Comparison of ENCODE assay signal across 21 mouse cellular contexts in genomic region chr11:34769396-34769795, GRCm38 (mm10). TPM values are rescaled to one million over a fixed set of nuclear protein-coding genes. Genes with fewer than 3 reads are reported as not detected.
A peak's percentile ranks its signal among the peaks of the same experiment; 100 is the strongest.
DNase-seq lines count a peak whose midpoint lies in the region; ATAC-seq and TF ChIP-seq lines count a peak whose summit lies in the region.
"Had no signal": no experiment of that assay in that cellular context is flagged by ENCODE, and none has a peak within 500 bp of the region (broad histone marks: within the 10 kb centered on the region; RNA-seq: fewer than 3 reads in every experiment).

No protein-coding gene starts in this region.

- H3K9ac ChIP-seq in hindbrain, postnatal 0 days (replicated peaks; ENCODE audit: low read length): no peak overlapping the region
- H3K9ac ChIP-seq: forebrain, embryonic 15.5 days; hindbrain, embryonic 13.5 days; limb, embryonic 15.5 days; liver, embryonic 15.5 days had no signal

- TF ChIP-seq CTCF in hindbrain, postnatal 0 days (IDR thresholded peaks at IDR 0.05; ENCODE audit: low read depth): no peak

- H3K36me3 ChIP-seq in hindbrain, embryonic 10.5 days: no peaks in the 10 kb centered on the region
- no peaks in the 10 kb centered on the region for H3K36me3 ChIP-seq in hindbrain, postnatal 0 days (ENCODE audit: insufficient read depth, low read length)
- peaks cover 4% of the 10 kb centered on the region; the same call in 1 of the 2 replicates for H3K36me3 ChIP-seq in macrophage (ENCODE audit: inconsistent target)
- H3K36me3 ChIP-seq: forebrain, embryonic 15.5 days; hindbrain, embryonic 13.5 days; limb, embryonic 15.5 days; liver, embryonic 15.5 days had no signal

- no peak overlapping the region for H3K4me3 ChIP-seq in hindbrain, embryonic 10.5 days
- H3K4me3 ChIP-seq in hindbrain, postnatal 0 days (ENCODE audit: low read length): no peak overlapping the region
- H3K4me3 ChIP-seq in macrophage (ENCODE audit: inconsistent target): no peak overlapping the region
- H3K4me3 ChIP-seq: forebrain, embryonic 15.5 days; hindbrain, embryonic 13.5 days; limb, embryonic 15.5 days; liver, embryonic 15.5 days; megakaryocyte, embryonic 14.5 days; myocyte had no signal

- no peak overlapping the region for H3K4me2 ChIP-seq in hindbrain, postnatal 0 days (ENCODE audit: low read depth, low read length)
- H3K4me2 ChIP-seq: forebrain, embryonic 15.5 days; hindbrain, embryonic 13.5 days; limb, embryonic 15.5 days; liver, embryonic 15.5 days had no signal

- no peak for DNase-seq in hindbrain, embryonic 10.5 days (ENCODE audit: low spot score)
- DNase-seq in hindbrain, postnatal 0 days (ENCODE audit: low spot score): no peak
- peak; percentile 31 to 49 for DNase-seq in thymus, postnatal 36 days
- DNase-seq in lung, adult 18-20 months: no peak
- no peak for DNase-seq in adipocyte (ENCODE audit: low spot score)
- DNase-seq in layer of hippocampus, adult 9-10 months (ENCODE audit: low spot score): no peak
- DNase-seq: adrenal gland, postnatal 25 days; B cell, adult 2 months; gastrocnemius, postnatal 14 days; kidney, postnatal 36 days; midbrain, embryonic 14.5 days had no signal

- H3K27me3 ChIP-seq in hindbrain, embryonic 10.5 days (ENCODE audit: insufficient read depth, poor library complexity, severe bottlenecking): no peaks in the 10 kb centered on the region; the same call in 1 of the 2 replicates
- no peaks in the 10 kb centered on the region for H3K27me3 ChIP-seq in hindbrain, postnatal 0 days (ENCODE audit: insufficient read depth, low read length)
- H3K27me3 ChIP-seq: forebrain, embryonic 15.5 days; hindbrain, embryonic 13.5 days; limb, embryonic 15.5 days; liver, embryonic 15.5 days had no signal

- peaks cover 6% of the 10 kb centered on the region; the same call in 1 of the 2 replicates for H3K9me3 ChIP-seq in hindbrain, embryonic 10.5 days
- H3K9me3 ChIP-seq in hindbrain, postnatal 0 days (ENCODE audit: low read length): no peaks in the 10 kb centered on the region
- H3K9me3 ChIP-seq: forebrain, embryonic 15.5 days; hindbrain, embryonic 13.5 days; limb, embryonic 15.5 days; liver, embryonic 15.5 days had no signal

- 0 out of 2 replicates have a peak overlapping the region, but pooled peaks have one; percentile 1 for H3K27ac ChIP-seq in hindbrain, embryonic 10.5 days
- H3K27ac ChIP-seq in hindbrain, postnatal 0 days: no peak overlapping the region
- H3K27ac ChIP-seq in macrophage: peak overlapping the region; percentile 12; the same call in 1 of the 2 replicates
- H3K27ac ChIP-seq: forebrain, embryonic 15.5 days; hindbrain, embryonic 13.5 days; limb, embryonic 15.5 days; liver, embryonic 15.5 days had no signal

- ATAC-seq in hindbrain, postnatal 0 days: no peak
- ATAC-seq in activated CD4-positive, CD25-positive, alpha-beta regulatory T cell, adult 4 months: peak; percentile 17
- ATAC-seq: forebrain, embryonic 15.5 days; intestine, embryonic 16.5 days; lung, postnatal 0 days had no signal

- 89% methylated on average over 2 of the region's 2 CpGs for WGBS in hindbrain, embryonic 10.5 days
- WGBS in hindbrain, postnatal 0 days: 67% methylated on average over 2 of the region's 2 CpGs
- 43% methylated on average over 2 of the region's 2 CpGs for whole genome bisulfite sequencing in macrophage (ENCODE audit: missing documents)

- H3K4me1 ChIP-seq in hindbrain, embryonic 10.5 days (replicated peaks): peaks cover 17% of the 10 kb centered on the region
- H3K4me1 ChIP-seq in hindbrain, postnatal 0 days (ENCODE audit: insufficient read depth, low read length): peaks cover 3% of the 10 kb centered on the region; the same call in 1 of the 2 replicates
- H3K4me1 ChIP-seq: forebrain, embryonic 15.5 days had no signal

- peaks cover 99% of the 10 kb centered on the region for H3K79me2 ChIP-seq in macrophage (ENCODE audit: inconsistent target)

RNA-seq across cellular contexts. Expression of gene Dock2, which starts 14.3 kb away (rescaled TPM):
- 0.52 and 0.57 TPM in 2 replicates for polyA plus RNA-seq in hindbrain, embryonic 10.5 days (2016; fragmentation: Nextera tagmentation; extraction: Ambion mirVana)
- 0.93 and 1.0 TPM in 2 replicates for total RNA-seq in hindbrain, postnatal 0 days (2014; rRNA removed)
- polyA plus RNA-seq in hindbrain, postnatal 0 days (2015; fragmentation: Nextera tagmentation; extraction: Ambion mirVana): 0.67 and 1.4 TPM in 2 replicates
- polyA plus RNA-seq in activated CD4-positive, CD25-positive, alpha-beta regulatory T cell, adult 4 months (2017; shearing (Covaris generic)): 100 to 1,000 TPM; 271 to 290 TPM
- total RNA-seq in macrophage (2018; cell fraction: chromatin; rRNA removed): 1,000 to 10,000 TPM in 25 of 26 experiments, 100 to 1,000 TPM in 1; 626 to 1,628 (median 1,236) TPM
- total RNA-seq in macrophage (2018; cell fraction: cytosol; rRNA removed): 100 to 1,000 TPM; 100 to 183 (median 142) TPM
- 100 to 1,000 TPM; 263 to 899 (median 464) TPM for total RNA-seq in macrophage (2018; cell fraction: nucleus; rRNA removed)
- polyA plus RNA-seq in macrophage (2018): 98.2 to 157 TPM (median 126 TPM) in 3 replicates
- polyA plus RNA-seq: myocyte had no signal

Comparison
In these comparisons a context has a peak if more than half of its experiments do, and no peak if none do; other contexts are left out.
1. DNase-seq: peak in thymus, postnatal 36 days (2 of 2); none in hindbrain, embryonic 10.5 days (single experiment), hindbrain, postnatal 0 days (single experiment), lung, adult 18-20 months (0 of 2), adipocyte (single experiment) and layer of hippocampus, adult 9-10 months (single experiment).
2. RNA of gene Dock2, which starts 14.3 kb away (polyA plus RNA-seq): 271 to 290 TPM in activated CD4-positive, CD25-positive, alpha-beta regulatory T cell, adult 4 months and 98.2 to 157 TPM in macrophage; 0.67 to 1.4 TPM in hindbrain, postnatal 0 days and 0.52 to 0.57 TPM in hindbrain, embryonic 10.5 days; every median in the first group is over 10 times any median in the second.